Mouse (Mus musculus) hematopoietic stem cell, adult 5-6 weeks (primary cell): ENCODE data around the gene Wipf3. TPM values are rescaled to one million over a fixed set of nuclear protein-coding genes. Genes with fewer than 3 reads are reported as not detected.

Source experiments
- ATAC-seq, 2 experiments: fragments of 125-278 bp in 1 of 2; replicated peaks in 1 of 2; 2 replicates each; pipeline ENCODE4 v1.8.0; 2016 to 2017; ENCODE audit warnings: inconsistent platforms in 2 of 2, mild to moderate bottlenecking in 2 of 2, moderate number of reproducible peaks in 2 of 2, low read depth in 1 of 2, moderate TSS enrichment in 1 of 2; ENCODE audit not compliant: low FRiP score in 2 of 2, poor library complexity in 2 of 2, severe bottlenecking in 2 of 2, insufficient read depth in 1 of 2, low TSS enrichment in 1 of 2
- total RNA-seq: library from RNA; stranded (forward); fragments of 172-1452, 232-1000 nt; gene quantifications from 2 replicates; pipeline ENCODE4 v1.2.3, GENCODE M21; 2017

Gene Wipf3
- total RNA-seq, 1 experiment from 2014 or later: not detected

- no peak for ATAC-seq
Measured at GRCm38 (mm10) chr6:54425230-54425629, 4.2 kb upstream of the Wipf3 start.

GRCm38 (mm10) chr6:54428850-54429446 is 455 bp upstream of the Wipf3 start:
- no peak for ATAC-seq

DNA sequence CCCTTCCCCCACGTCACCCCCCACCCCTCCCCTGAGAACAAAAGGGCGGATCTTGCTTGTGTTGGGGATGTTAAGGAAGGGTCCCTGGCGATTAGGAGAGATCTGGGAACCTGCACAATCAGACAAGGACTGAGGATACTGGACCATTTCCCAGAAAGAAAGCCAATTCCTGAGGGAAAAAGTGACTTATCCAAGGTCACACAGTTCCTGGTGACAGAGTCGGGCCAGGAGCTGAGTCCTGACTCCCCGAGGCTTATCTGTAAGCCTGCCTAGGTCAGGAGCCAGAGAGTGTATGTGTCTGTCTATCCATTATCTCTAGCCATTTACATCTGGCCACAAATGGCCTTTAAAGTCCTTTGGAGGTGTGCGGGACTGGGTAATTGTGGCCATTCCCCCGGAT is 818 bp downstream of the Wipf3 start:
- no peak for ATAC-seq

DNA sequence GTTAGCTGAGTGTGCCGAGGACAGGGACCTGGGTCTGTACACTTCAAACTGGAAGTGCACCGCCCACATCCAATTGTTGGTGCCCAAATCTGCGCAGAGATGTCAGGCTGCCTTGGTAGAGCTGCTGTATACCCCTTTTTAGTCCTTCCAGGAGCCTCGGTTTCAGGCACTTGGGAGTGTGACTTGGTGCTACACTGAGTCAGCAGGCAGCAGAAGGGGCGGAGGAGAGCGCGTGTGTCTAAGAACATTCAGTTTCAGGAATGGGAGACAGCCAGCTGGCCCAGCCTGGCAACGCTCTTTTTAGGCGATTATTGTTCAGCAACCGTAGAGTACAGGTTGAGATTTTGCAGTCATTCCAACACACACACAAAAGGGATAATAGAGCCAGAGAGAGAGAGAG is 2.4 kb downstream of the Wipf3 start:
- ATAC-seq: no peak

GRCm38 (mm10) chr6:54432191-54432590 is 2.8 kb downstream of the Wipf3 start:
- no peak for ATAC-seq

DNA sequence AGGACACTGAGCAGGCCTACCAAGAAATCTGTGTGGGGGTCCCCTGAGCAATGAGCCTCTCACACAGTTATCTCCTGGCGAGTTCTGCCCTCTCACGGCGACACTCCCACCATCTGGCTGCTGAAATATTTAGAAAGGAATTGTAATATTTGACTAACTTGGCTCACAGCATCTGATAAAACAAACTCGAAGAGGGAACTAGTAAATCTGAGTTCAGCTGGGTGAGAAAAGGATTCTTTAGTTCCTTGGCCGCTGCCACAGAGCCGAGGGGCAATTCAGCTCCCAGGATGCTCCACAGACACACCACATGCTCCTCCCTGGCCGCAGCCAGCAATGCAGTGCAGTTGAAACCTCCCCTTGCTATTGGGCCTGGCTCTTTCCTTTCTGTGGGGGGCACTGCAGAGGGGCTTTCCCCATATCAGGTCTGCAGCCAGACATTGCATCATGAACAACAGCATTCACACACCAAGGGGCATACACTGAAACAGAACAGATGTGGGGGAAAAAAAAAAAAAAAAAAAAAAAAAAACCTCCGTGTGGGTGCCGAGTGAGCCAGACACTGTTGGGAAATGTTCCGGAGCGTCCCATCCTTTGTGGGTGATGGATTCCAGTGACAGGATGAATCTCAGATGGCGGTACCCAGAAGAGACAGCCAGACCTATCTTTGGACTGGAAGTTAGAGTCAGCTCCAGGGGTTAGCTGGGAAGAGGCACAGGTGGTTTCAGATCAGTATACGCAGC is 3.6 kb downstream of the Wipf3 start:
- ATAC-seq: no peak

DNA sequence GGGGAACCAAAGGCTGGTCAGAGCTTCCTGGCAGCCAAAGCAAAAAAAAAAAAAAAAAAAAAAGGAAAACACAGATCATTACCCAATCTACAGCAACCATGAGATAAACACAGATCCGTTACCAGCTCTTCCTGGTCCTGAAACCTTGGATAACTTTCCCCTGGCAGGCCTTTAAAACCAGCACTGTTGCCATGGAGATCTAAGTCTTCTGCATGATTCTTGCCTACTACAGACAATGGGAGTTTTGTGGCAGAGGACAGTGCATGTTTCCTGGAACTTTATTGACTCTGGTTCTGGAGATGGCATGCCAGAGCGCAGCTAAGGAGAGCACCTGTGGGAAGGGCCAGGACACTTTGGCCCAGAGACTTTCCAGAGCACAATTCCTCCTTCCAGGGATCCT is 4.8 kb downstream of the Wipf3 start:
- no peak for ATAC-seq

DNA sequence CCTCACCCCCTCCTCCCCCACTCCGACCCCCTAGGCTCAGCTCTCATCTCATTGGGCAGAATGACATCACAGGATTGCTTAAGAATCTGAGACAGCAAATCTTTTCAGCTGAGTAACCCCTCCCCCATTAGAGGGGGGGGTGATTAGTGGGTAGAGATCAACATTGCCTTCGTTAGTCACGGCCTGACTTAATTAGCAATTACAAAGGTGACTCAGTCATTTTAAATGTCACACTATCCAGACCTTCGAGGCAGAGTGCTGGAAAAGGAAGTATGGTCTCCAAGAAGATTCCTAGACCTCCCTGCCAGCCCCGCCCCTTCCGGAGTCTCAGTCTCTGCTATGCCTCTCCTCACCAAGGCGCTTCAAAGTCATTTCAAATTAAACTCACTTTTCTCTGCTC is 6.3 kb downstream of the Wipf3 start:
- ATAC-seq: no peak

DNA sequence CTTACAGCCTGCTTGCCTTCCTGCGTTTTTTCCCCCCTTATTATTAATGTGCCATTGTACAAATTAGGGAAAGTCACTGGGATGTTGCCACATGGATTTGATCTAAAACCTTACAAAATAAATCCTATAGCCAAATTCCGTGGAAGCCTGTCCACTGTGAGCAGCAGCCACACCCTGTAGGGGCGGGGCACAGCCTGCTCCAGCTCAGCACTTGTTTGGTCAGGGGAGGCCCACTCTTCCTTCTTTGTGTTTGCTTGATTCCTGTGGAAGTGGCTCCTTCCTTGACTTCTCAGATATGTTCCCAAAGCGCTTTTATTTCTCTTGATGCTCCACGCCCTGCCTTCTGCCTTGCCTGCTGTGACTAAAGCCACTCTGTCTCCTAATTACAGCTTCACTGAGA is 6.9 kb downstream of the Wipf3 start:
- ATAC-seq: no peak

GRCm38 (mm10) chr6:54438510-54438909 is 9.1 kb downstream of the Wipf3 start:
- no peak for ATAC-seq

GRCm38 (mm10) chr6:54440658-54441057 is 11.3 kb downstream of the Wipf3 start:
- ATAC-seq: no peak

GRCm38 (mm10) chr6:54443657-54444056 is 14.3 kb downstream of the Wipf3 start:
- no peak for ATAC-seq

DNA sequence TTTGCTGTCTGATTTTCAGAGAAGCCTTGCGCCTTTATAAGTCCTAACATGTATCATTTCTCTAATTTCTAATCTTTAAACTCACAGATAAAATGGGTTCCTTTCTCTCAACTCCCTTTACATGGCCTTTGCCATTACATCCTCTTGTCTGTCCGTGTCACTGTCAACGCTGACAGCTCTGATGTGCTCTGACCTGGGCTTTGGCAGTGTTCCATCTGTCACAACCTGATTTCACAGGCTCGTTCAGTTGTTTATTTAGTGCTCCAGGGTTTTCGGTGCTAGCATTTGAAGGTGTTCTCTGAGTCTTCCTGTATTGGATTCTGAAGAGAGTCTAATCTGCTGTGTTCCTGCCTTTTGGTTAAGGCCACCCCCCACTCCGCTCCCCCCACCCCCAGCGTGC is 14.7 kb downstream of the Wipf3 start:
- no peak for ATAC-seq

DNA sequence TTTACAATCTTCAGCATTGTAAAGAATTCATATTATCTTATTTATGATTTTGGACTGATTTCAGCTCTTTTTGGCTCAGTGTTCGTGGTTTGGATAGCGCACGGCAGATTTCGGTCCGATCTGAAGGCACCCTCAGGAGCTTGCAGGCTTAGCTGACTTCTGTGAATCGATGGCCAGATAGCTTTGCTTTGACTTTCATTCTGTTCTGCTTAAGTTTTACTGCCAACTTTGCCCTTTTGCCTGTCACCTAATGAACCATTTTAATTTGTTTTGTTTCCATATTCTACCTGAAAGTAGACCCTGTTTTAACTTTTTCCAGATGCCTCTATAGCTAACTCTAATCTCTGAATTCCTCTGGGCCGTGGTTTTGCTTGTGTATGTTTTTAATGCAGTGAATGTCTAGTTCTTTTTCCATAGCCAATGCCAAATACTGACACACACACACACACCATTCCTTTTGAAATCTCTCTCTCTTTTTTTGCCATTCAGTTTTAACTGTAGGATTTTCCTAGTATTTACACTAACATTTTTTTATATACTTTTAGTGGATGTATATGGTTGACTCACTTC is 15.9 kb downstream of the Wipf3 start:
- no peak for ATAC-seq

GRCm38 (mm10) chr6:54447353-54447752 is 17.9 kb downstream of the Wipf3 start:
- ATAC-seq: no peak

DNA sequence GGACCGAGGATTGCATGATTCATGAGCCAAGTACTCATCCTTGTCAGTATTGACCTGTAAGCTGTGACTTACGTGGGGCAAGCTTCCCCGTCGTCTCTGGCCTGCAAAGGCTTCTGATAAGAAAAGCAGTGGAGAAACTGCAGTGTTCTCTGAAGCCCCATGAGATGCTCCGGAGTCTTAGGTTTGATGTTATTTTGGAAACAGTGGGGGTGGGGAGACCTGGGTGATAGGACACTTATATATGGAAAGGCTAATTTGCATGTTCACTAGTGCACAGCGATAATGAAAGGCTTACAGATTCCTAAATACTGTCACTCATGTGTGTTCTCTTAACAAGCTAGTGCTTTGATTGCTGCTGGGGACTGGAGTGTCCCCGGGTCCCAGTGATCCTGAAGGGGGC is 30.3 kb downstream of the Wipf3 start:
- no peak for ATAC-seq

DNA sequence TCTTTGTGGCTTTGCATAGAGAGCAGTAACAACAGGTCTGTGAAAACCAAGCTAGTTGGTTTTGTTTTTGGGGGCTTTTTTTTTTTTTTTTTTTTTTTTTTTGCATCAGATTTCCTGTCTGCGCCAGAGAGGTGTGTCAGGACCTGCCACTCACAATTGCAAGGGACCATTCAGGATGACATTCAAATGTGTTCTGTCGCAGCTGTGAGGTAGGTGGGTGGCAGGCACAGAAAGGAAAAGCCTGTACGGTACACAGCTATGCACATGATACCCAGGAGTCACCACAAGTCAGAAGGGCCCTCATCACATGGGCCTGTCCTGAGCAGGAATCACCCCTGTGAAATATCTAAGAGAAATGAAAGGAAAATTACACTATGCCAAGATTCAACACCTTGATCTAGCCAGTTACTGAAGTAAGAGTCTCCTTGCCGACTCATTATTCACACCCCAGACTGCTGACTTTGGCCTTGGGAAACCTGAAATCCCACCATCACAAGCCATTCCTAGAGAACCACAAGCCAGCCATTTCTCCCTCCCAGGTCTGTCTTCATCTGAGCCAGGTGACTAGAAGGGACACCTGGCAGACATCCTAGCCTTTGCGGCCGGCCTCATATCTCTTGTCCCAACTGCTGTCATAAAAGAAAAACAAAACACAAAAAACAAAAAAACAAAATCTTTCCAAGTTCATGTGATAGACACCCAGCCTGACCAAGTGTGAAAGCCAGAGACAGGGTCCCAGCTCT is 30.9 kb downstream of the Wipf3 start:
- ATAC-seq: no peak

DNA sequence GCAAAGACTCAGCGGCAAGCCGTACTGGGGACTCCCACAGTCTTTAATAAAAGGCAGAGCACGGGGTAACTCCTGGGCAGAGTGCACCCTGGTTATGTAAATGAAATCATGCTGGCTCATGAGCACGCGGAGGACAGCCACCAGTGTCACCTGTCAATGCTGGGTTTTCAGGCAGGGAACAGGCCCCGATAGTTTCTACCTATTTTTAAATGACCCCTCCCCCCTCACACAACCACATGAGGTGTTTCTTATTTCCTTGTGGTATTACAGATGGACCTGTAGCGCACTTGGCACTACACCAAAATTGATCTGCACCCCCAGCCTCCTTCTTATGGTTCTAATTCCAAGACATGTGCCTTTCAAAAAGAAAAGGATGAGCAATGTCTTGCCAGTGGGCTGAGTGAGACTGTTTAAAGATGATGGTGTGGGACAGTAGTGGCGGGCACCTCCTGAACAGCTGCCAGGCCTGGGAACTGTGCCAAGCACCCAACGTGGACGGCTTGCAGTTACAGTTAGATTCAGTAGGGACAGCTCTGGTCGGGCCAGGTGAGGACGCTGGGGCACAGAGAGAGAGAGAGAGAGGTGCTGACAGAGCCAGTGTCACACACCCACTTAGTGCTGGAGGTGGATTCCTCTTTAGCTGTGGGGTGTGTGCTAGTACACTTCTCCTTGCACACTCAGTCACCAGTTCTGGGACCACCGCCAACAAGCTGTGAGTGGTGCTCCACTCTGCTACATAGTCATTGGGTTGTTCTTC is 31.7 kb downstream of the Wipf3 start:
- ATAC-seq: no peak
